Mouse (Mus musculus) cortical plate, adult 2 months (tissue): ENCODE data around the gene Plekhg3. TPM values are rescaled to one million over a fixed set of nuclear protein-coding genes. Genes with fewer than 3 reads are reported as not detected.

Source experiments
- H3K27ac ChIP-seq: fragments of 200-500 bp; 2 replicates; pipeline ENCODE4 v1.5.1; 2012; ENCODE audit warnings: low read length, control low read depth, inconsistent platforms; ENCODE audit not compliant: insufficient read depth
- H3K4me1 ChIP-seq: fragments of 200-500 bp; 2 replicates; pipeline ENCODE4 v1.6.1; 2011; ENCODE audit warnings: low read length; ENCODE audit not compliant: control insufficient read depth, insufficient read depth
- H3K4me3 ChIP-seq: fragments of 200-500 bp; 2 replicates; pipeline ENCODE4 v1.5.1; 2011; ENCODE audit warnings: mild to moderate bottlenecking, low read length, control low read depth; ENCODE audit not compliant: insufficient read depth
- CTCF ChIP-seq: fragments of 200-500 bp; IDR thresholded peaks from 2 replicates; pipeline ENCODE4 v1.5.1; 2011; ENCODE audit warnings: mild to moderate bottlenecking, control low read depth, low read length; ENCODE audit not compliant: insufficient read depth; ENCODE audit errors: extremely low read depth
- POLR2A ChIP-seq: fragments of 200-500 bp; IDR thresholded peaks from 2 replicates; pipeline ENCODE4 v1.6.1; 2011; ENCODE audit warnings: mild to moderate bottlenecking, low read length, control low read depth; ENCODE audit not compliant: insufficient read depth; ENCODE audit errors: extremely low read depth
- polyA plus RNA-seq: library from polyadenylated mRNA; depleted of rRNA; stranded (reverse); fragments of >200 nt; gene quantifications from 2 replicates; pipeline ENCODE4 v1.2.3, GENCODE M21; 2012

The Plekhg3 gene
- polyA plus RNA-seq, 1 experiment: 19.0 TPM

- no peaks in the 10 kb centered on the region for H3K4me1 ChIP-seq
- H3K4me3 ChIP-seq: no peak overlapping the region
- TF ChIP-seq CTCF: no peak
- no peak for TF ChIP-seq POLR2A
- H3K27ac ChIP-seq: no peak overlapping the region
These were observed 46.1 kb downstream of the Plekhg3 start for GRCm38 (mm10) chr12:76576806-76577205.

- H3K27ac ChIP-seq: no peak overlapping the region
- no peak overlapping the region for H3K4me3 ChIP-seq
- no peak for TF ChIP-seq CTCF
- no peak for TF ChIP-seq POLR2A
These were observed 47.2 kb downstream of the Plekhg3 start for GRCm38 (mm10) chr12:76577858-76578257.

GRCm38 (mm10) chr12:76578465-76578864 is 47.8 kb downstream of the Plekhg3 start:
- H3K27ac ChIP-seq: no peak overlapping the region
- no peak overlapping the region for H3K4me3 ChIP-seq
- H3K4me1 ChIP-seq: no peaks in the 10 kb centered on the region
- TF ChIP-seq CTCF (no peak), POLR2A (no peak)

More at GRCm38 (mm10) chr12:76577858-76578257, 47.2 kb downstream of the Plekhg3 start:
- H3K4me1 ChIP-seq: no peaks in the 10 kb centered on the region

GRCm38 (mm10) chr12:76579806-76580205 is 49.1 kb downstream of the Plekhg3 start:
- Histone ChIP-seq H3K4me3 (no peak overlapping the region), H3K27ac (no peak overlapping the region), H3K4me1 (no peaks in the 10 kb centered on the region)
- TF ChIP-seq POLR2A: no peak

GRCm38 (mm10) chr12:76582139-76582538 is 51.4 kb downstream of the Plekhg3 start:
- Histone ChIP-seq H3K27ac (peak overlapping the region; percentile 65; the same call in 1 of the 2 replicates), H3K4me3 (no peak overlapping the region), H3K4me1 (no peaks in the 10 kb centered on the region)
- TF ChIP-seq CTCF: no peak
- no peak for TF ChIP-seq POLR2A

GRCm38 (mm10) chr12:76582841-76583240 is 52.1 kb downstream of the Plekhg3 start:
- H3K27ac ChIP-seq: peak overlapping the region; percentile 49
- no peak for TF ChIP-seq POLR2A
- TF ChIP-seq CTCF: no peak
- no peaks in the 10 kb centered on the region for H3K4me1 ChIP-seq
- no peak overlapping the region for H3K4me3 ChIP-seq

GRCm38 (mm10) chr12:76583454-76583853 is 52.8 kb downstream of the Plekhg3 start:
- TF ChIP-seq POLR2A: no peak
- TF ChIP-seq CTCF: no peak
- Histone ChIP-seq H3K27ac (no peak overlapping the region), H3K4me1 (no peaks in the 10 kb centered on the region), H3K4me3 (no peak overlapping the region)

- Histone ChIP-seq H3K4me1 (no peaks in the 10 kb centered on the region), H3K27ac (no peak overlapping the region), H3K4me3 (no peak overlapping the region)
- TF ChIP-seq POLR2A (no peak), CTCF (no peak)
These were observed 54.3 kb downstream of the Plekhg3 start for GRCm38 (mm10) chr12:76585028-76585427.

GRCm38 (mm10) chr12:76587357-76587756 is 56.7 kb downstream of the Plekhg3 start:
- Histone ChIP-seq H3K4me3 (no peak overlapping the region), H3K4me1 (no peaks in the 10 kb centered on the region), H3K27ac (no peak overlapping the region)
- TF ChIP-seq POLR2A (no peak), CTCF (no peak)

GRCm38 (mm10) chr12:76589531-76589930 is 58.8 kb downstream of the Plekhg3 start:
- no peak for TF ChIP-seq CTCF
- no peak for TF ChIP-seq POLR2A
- Histone ChIP-seq H3K27ac (no peak overlapping the region), H3K4me1 (peaks cover 5% of the 10 kb centered on the region), H3K4me3 (no peak overlapping the region)

- H3K4me3 ChIP-seq: no peak overlapping the region
- TF ChIP-seq CTCF: no peak
- no peak for TF ChIP-seq POLR2A
These were observed 60.3 kb downstream of the Plekhg3 start for GRCm38 (mm10) chr12:76591037-76591436.

More at GRCm38 (mm10) chr12:76591037-76591436, 60.3 kb downstream of the Plekhg3 start:
- peaks cover 6% of the 10 kb centered on the region for H3K4me1 ChIP-seq
- no peak overlapping the region for H3K27ac ChIP-seq
